Mouse (Mus musculus) cerebellum, adult 9-10 months (tissue): ENCODE data around the gene Nfib.
A peak's percentile ranks its signal among the peaks of the same experiment; 100 is the strongest.

Source experiments
- DNase-seq: peaks from one replicate; pipeline ENCODE4 v3.0.0; 2022

Gene Nfib

GRCm38 (mm10) chr4:82455617-82456322, 249.8 kb downstream of the Nfib start:
- DNase-seq, result no peak

- DNase-seq, result no peak
Measured at GRCm38 (mm10) chr4:82454989-82455388, 250.6 kb downstream of the Nfib start.

GRCm38 (mm10) chr4:82453341-82453740, 252.2 kb downstream of the Nfib start:
- DNase-seq, result no peak

DNA sequence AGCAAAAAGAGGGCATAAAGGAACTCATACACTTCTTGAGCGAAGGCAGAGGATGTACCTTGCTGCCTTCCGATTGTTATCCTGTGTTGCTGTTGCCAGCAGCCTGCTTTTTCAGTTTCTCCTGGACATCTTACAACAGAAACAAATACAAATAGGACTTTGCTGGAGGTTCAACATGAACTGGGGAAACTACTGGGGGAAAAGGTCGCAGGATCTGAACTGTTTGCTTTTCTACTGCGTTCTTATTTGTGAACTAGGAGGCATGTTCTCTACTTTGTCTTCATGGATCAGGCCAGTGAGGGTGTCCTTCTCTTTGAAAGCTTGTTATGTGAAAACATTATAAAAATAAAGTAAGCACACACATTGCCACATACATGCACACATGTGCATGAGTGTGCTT, 252.6 kb downstream of the Nfib start:
- DNase-seq, result no peak

- DNase-seq, result peak; percentile 96
Measured at GRCm38 (mm10) chr4:82447061-82447671, 258.4 kb downstream of the Nfib start.

DNA sequence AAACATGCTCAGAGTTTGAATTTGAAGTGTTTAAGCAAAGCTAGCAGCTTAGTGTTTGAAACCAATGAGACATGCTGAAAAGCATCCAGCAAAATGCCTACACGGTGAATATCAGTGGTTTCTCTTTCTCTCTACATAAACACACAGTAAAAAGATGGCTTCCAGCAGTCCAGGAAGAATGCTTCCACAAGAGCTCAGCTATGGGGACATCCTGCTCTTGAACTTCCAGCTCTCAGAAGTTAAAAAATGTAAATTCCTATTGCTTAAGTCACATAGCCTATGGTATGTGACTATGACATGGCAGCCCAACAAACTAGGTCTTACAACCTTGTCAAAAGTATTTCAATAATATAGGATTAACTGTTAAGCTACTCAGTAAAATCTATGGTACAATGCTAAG, 261.5 kb downstream of the Nfib start:
- no peak for DNase-seq

DNA sequence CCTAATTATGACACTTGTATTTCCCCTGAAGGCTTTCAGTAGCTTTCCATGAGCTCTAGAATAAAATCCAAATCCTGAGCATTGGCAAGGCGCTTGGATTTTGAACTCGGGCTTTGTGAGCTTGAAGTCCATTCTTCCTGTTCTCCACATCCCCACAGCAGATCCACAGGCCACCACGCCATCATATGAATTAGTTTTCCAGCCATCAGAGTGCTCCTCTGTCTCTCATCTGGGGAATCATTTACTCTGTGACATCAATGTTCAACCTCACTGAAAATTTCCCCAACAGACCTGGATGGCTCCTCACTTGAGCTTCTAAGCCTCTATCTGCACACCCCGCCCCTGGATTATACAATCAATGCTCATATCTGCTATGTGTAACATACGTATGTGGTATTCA, 262.1 kb downstream of the Nfib start:
- no peak for DNase-seq

- DNase-seq, result no peak
Measured at GRCm38 (mm10) chr4:82443003-82443402, 262.5 kb downstream of the Nfib start.

- DNase-seq, result no peak
Measured at GRCm38 (mm10) chr4:82440606-82441005, 264.9 kb downstream of the Nfib start.

DNA sequence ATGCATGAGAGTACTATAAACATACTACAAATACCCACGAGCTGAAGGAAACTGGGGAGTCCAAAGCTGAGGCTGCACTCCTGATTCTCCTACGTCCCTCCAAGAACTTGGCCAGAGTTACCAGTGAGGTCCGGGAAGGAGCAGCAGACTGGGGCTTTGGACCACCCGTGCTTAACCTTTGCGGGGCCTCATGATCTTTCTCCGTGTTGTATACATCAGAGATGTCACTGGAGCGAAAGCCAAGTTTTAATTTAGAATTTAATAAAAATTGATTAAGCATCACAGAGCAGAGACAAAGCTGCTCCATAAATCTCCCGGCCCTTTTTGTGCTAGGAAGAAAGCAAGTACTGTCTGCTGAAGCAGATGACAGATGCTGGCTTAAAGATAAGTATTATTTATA, 265.7 kb downstream of the Nfib start:
- DNase-seq, result no peak

- DNase-seq, result no peak
Measured at GRCm38 (mm10) chr4:82438631-82439030, 266.9 kb downstream of the Nfib start.

GRCm38 (mm10) chr4:82437533-82438318, 267.8 kb downstream of the Nfib start:
- no peak for DNase-seq

DNA sequence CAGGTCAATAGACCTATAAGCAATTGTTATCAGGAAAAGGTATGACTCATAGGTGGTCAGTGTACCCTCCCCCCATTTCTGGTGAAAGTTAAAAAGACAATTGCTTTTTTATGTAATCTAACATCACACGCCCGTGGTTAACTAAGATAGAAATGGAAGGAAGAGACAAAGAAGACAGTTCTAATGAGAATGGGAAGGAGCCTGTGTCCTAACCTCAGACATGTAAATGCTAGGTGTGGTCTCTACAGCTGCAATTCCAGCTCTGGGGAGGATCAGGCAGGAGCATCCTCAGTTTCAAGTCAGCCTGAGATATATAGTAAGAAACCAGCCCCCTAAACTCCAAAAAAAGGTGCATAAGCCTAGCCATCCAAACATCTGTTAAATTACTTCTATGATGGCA, 268.9 kb downstream of the Nfib start:
- DNase-seq, result no peak

- no peak for DNase-seq
Measured at GRCm38 (mm10) chr4:82435716-82436115, 269.8 kb downstream of the Nfib start.

- no peak for DNase-seq
Measured at GRCm38 (mm10) chr4:82433926-82434705, 271.4 kb downstream of the Nfib start.

GRCm38 (mm10) chr4:82431831-82432230, 273.7 kb downstream of the Nfib start:
- DNase-seq, result no peak

DNA sequence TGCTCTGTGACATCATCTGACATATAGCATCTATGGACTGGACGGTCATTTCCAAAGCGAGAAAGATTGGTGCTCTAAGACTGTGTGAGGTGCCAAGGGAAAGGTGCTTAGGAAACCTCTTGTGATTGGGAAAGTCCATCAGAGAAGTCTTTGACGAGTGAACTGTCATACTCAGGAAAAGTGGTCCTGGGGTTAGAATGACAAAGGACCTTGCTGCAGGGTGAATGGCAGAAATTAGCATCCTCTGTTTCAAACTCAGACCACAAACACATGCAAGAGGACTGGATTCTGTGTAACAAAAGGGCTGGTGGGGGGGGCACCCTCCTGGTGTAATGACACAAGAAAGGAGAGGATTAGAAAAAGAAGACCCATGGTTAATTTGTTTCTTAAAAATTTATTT, 274.7 kb downstream of the Nfib start:
- no peak for DNase-seq

GRCm38 (mm10) chr4:82426224-82426623, 279.3 kb downstream of the Nfib start:
- DNase-seq, result no peak

DNA sequence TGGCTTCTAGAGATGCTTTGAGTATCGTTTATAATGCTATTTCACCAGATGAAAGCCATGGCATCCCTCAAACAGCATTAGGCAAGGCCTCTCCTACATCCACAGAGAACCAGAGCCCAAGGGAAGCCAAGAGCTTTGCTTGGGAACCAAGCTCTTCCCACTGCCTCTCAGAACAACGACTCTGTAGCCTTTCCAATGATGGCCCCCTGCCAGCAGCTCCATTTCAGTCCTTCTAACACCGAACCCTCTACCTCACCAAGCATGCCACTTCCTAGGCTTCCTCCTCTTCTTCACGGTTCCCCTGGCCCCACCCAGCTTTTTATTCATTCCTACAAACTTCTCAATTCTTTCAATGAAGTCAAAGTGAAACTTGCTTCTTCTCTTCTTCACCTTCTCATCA, 287.3 kb downstream of the Nfib start:
- DNase-seq, result no peak

DNA sequence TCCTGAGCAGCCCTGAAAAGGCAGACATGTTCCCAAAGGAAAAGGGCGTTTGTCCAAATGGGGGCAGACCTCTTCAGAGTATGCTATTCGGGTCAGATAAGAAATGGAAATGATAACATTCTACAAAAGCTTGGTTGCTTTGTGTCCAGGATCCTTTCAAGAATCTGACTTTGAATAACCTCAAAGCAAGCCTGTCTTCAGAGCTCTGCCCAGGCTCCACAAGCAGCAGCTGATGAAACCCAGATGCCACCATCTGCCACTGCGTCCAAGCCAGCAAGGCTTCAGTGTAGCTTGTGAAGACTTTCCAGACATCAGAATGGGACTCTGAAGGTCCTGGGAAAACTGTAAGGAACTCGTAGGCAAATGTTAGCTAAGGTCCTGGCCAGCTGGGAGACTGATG, 289.7 kb downstream of the Nfib start:
- peak; percentile 67 for DNase-seq

- DNase-seq, result no peak
Measured at GRCm38 (mm10) chr4:82412651-82413050, 292.9 kb downstream of the Nfib start.

- DNase-seq, result no peak
Measured at GRCm38 (mm10) chr4:82411965-82412364, 293.6 kb downstream of the Nfib start.
